Mouse (Mus musculus) embryonic facial prominence, embryonic 14.5 days (tissue): Measurements from ENCODE around the gene Melk. TPM values are rescaled to one million over a fixed set of nuclear protein-coding genes. Genes with fewer than 3 reads are reported as not detected.

Experiments
- ATAC-seq: fragments of 200-750 bp; cut with Nextera tagmentation; 2 replicates; pipeline ENCODE4 v1.8.0; 2017; ENCODE audit warnings: low read depth, moderate number of reproducible peaks, moderate TSS enrichment
- DNase-seq: peaks from one replicate; pipeline ENCODE4 v3.0.0-alpha.2; 2015; ENCODE audit warnings: low spot score
- H3K27ac ChIP-seq: fragments of 300-500 bp; sonication (generic); replicated peaks from 2 replicates; pipeline ENCODE4 v1.5.1; 2014; ENCODE audit warnings: low read depth, mild to moderate bottlenecking, low read length, moderate library complexity
- H3K27me3 ChIP-seq: fragments of 300-500 bp; sonication (generic); replicated peaks from 2 replicates; pipeline ENCODE4 v1.6.1; 2014; ENCODE audit warnings: low read length; ENCODE audit not compliant: control insufficient read depth, insufficient read depth
- H3K36me3 ChIP-seq: fragments of 300-500 bp; sonication (generic); 2 replicates; pipeline ENCODE4 v1.6.1; 2014; ENCODE audit warnings: low read length, mixed read lengths; ENCODE audit not compliant: control insufficient read depth, insufficient read depth
- H3K4me1 ChIP-seq: fragments of 300-500 bp; sonication (generic); 2 replicates; pipeline ENCODE4 v1.6.1; 2014; ENCODE audit warnings: antibody characterized with exemption, low read length; ENCODE audit not compliant: control insufficient read depth, insufficient read depth
- H3K4me2 ChIP-seq: fragments of 300-500 bp; sonication (generic); 2 replicates; pipeline ENCODE4 v1.6.1; 2014; ENCODE audit warnings: low read depth, mild to moderate bottlenecking, low read length, moderate library complexity, mixed read lengths
- H3K4me3 ChIP-seq: fragments of 300-500 bp; sonication (generic); 2 replicates; pipeline ENCODE4 v1.5.1; 2014; ENCODE audit warnings: low read depth, mild to moderate bottlenecking, low read length
- H3K9ac ChIP-seq: fragments of 300-500 bp; sonication (generic); 2 replicates; pipeline ENCODE4 v1.6.1; 2014; ENCODE audit warnings: low read depth, mild to moderate bottlenecking, low read length, moderate library complexity, mixed read lengths
- H3K9me3 ChIP-seq: fragments of 300-500 bp; sonication (generic); 2 replicates; pipeline ENCODE4 v1.6.1; 2016; ENCODE audit warnings: low read length; ENCODE audit not compliant: control insufficient read depth
- WGBS: fragments of 180-500 bp; shearing (Covaris S2); extraction: QIAGEN DNeasy Blood & Tissue Kit; methylation state at CpG from one replicate; pipeline ENCODE4 v1.1.7; 2014; 5-methylcytosine and 5-hydroxymethylcytosine counted together
- polyA plus RNA-seq: library from polyadenylated mRNA; unstranded; fragments of >200 nt; fragmentation: Nextera tagmentation; extraction: Ambion mirVana; gene quantifications from 2 replicates; pipeline ENCODE4 v1.2.1, GENCODE M21; 2014

Gene Melk
- polyA plus RNA-seq: 30.5 and 37.9 TPM in 2 replicates

GRCm38 (mm10) chr4:44300781-44301750 is at the start of gene Melk:
Gene Melk (plus strand): TSS chr4:44300876.
- Histone ChIP-seq H3K9me3 (no peaks in the 10 kb centered on the region), H3K4me1 (peaks cover 9% of the 10 kb centered on the region; the same call in 1 of the 2 replicates), H3K9ac (peak within 1 kb of the TSS; percentile 70), H3K4me2 (peak within 1 kb of the TSS; percentile 71), H3K27me3 (no peaks in the 10 kb centered on the region), H3K27ac (no peak within 1 kb of the TSS; the same call in 1 of the 2 replicates), H3K4me3 (peak within 1 kb of the TSS; percentile 74), H3K36me3 (peaks cover 3% of the 10 kb centered on the region; the same call in 1 of the 2 replicates)
- WGBS: under 1% methylated on average over 41 of the region's 41 CpGs
- DNase-seq (peak; percentile 93), ATAC-seq (peak; percentile 89)

- peaks cover 4% of the 10 kb centered on the region; the same call in 1 of the 2 replicates for H3K27me3 ChIP-seq
- 75% methylated on average over 5 of the region's 5 CpGs for WGBS
Measured at GRCm38 (mm10) chr4:44251521-44251920, 49.2 kb upstream of the Melk start.

GRCm38 (mm10) chr4:44251966-44252916 is 48.4 kb upstream of the Melk start:
- no peak overlapping the region for H3K4me2 ChIP-seq
- H3K27me3 ChIP-seq: peaks cover 4% of the 10 kb centered on the region; the same call in 1 of the 2 replicates
- H3K4me3 ChIP-seq: no peak overlapping the region
- ATAC-seq (no peak), DNase-seq (no peak)
- H3K4me1 ChIP-seq: peaks cover 6% of the 10 kb centered on the region; the same call in 1 of the 2 replicates
- 9% methylated on average over 13 of the region's 13 CpGs for WGBS
- no peak overlapping the region for H3K9ac ChIP-seq
- no peaks in the 10 kb centered on the region for H3K36me3 ChIP-seq
- no peak overlapping the region for H3K27ac ChIP-seq
- no peaks in the 10 kb centered on the region for H3K9me3 ChIP-seq

More at GRCm38 (mm10) chr4:44251521-44251920, 49.2 kb upstream of the Melk start:
- no peak overlapping the region for H3K4me3 ChIP-seq
- H3K4me2 ChIP-seq: no peak overlapping the region
- ATAC-seq: no peak
- no peaks in the 10 kb centered on the region for H3K36me3 ChIP-seq
- no peak overlapping the region for H3K9ac ChIP-seq
- no peak for DNase-seq
- H3K4me1 ChIP-seq: peaks cover 6% of the 10 kb centered on the region; the same call in 1 of the 2 replicates
- no peaks in the 10 kb centered on the region for H3K9me3 ChIP-seq
- no peak overlapping the region for H3K27ac ChIP-seq

GRCm38 (mm10) chr4:44253191-44253590 is 47.5 kb upstream of the Melk start:
- no peak for DNase-seq
- Histone ChIP-seq H3K4me3 (no peak overlapping the region), H3K27me3 (peaks cover 4% of the 10 kb centered on the region; the same call in 1 of the 2 replicates), H3K9ac (no peak overlapping the region), H3K27ac (no peak overlapping the region), H3K4me1 (no peaks in the 10 kb centered on the region), H3K9me3 (no peaks in the 10 kb centered on the region), H3K4me2 (no peak overlapping the region), H3K36me3 (no peaks in the 10 kb centered on the region)
- ATAC-seq: no peak
- WGBS: 13% methylated on average over 6 of the region's 6 CpGs

GRCm38 (mm10) chr4:44254579-44254978 is 46.1 kb upstream of the Melk start:
- ATAC-seq (no peak), DNase-seq (no peak)
- H3K36me3 ChIP-seq: no peaks in the 10 kb centered on the region
- no peaks in the 10 kb centered on the region for H3K9me3 ChIP-seq
- H3K27me3 ChIP-seq: 0 out of 2 replicates have a peak, but pooled peaks cover 4% of the 10 kb centered on the region
- H3K4me3 ChIP-seq: no peak overlapping the region
- WGBS: 81% methylated on average over 5 of the region's 5 CpGs
- H3K27ac ChIP-seq: no peak overlapping the region
- no peak overlapping the region for H3K9ac ChIP-seq
- H3K4me2 ChIP-seq: no peak overlapping the region
- no peaks in the 10 kb centered on the region for H3K4me1 ChIP-seq

GRCm38 (mm10) chr4:44259126-44259525 is 41.5 kb upstream of the Melk start:
- Histone ChIP-seq H3K4me2 (no peak overlapping the region), H3K27me3 (no peaks in the 10 kb centered on the region), H3K9ac (no peak overlapping the region), H3K27ac (no peak overlapping the region), H3K4me1 (no peaks in the 10 kb centered on the region), H3K9me3 (no peaks in the 10 kb centered on the region), H3K36me3 (no peaks in the 10 kb centered on the region), H3K4me3 (no peak overlapping the region)
- 85% methylated on average over 4 of the region's 4 CpGs for WGBS
- DNase-seq (no peak), ATAC-seq (no peak)

GRCm38 (mm10) chr4:44260244-44260643 is 40.4 kb upstream of the Melk start:
- Histone ChIP-seq H3K4me2 (no peak overlapping the region), H3K27ac (no peak overlapping the region), H3K36me3 (no peaks in the 10 kb centered on the region), H3K9me3 (no peaks in the 10 kb centered on the region), H3K27me3 (no peaks in the 10 kb centered on the region), H3K9ac (no peak overlapping the region), H3K4me3 (no peak overlapping the region), H3K4me1 (no peaks in the 10 kb centered on the region)
- WGBS: 2% methylated on average over 10 of the region's 10 CpGs
- DNase-seq: peak; percentile 83
- ATAC-seq: no peak

- Histone ChIP-seq H3K9ac (no peak overlapping the region), H3K4me3 (no peak overlapping the region), H3K27ac (no peak overlapping the region), H3K9me3 (no peaks in the 10 kb centered on the region), H3K4me1 (no peaks in the 10 kb centered on the region), H3K36me3 (no peaks in the 10 kb centered on the region), H3K4me2 (no peak overlapping the region), H3K27me3 (no peaks in the 10 kb centered on the region)
- ATAC-seq (no peak), DNase-seq (no peak)
- 82% methylated on average over 3 of the region's 3 CpGs for WGBS
Measured at GRCm38 (mm10) chr4:44265500-44265899, 35.2 kb upstream of the Melk start.
